Mouse (Mus musculus) testis, postnatal 14 days (tissue): ENCODE data around the gene Zyx.
A peak's percentile ranks its signal among the peaks of the same experiment; 100 is the strongest.

Source experiments
- DNase-seq: peaks from one replicate; pipeline ENCODE4 v3.0.0; 2021; ENCODE audit warnings: low spot score

The Zyx gene

GRCm38 (mm10) chr6:42369870-42370269 is 20.4 kb downstream of the Zyx start:
- DNase-seq: no peak

GRCm38 (mm10) chr6:42370630-42371363 is 21.4 kb downstream of the Zyx start:
- DNase-seq: no peak

DNA sequence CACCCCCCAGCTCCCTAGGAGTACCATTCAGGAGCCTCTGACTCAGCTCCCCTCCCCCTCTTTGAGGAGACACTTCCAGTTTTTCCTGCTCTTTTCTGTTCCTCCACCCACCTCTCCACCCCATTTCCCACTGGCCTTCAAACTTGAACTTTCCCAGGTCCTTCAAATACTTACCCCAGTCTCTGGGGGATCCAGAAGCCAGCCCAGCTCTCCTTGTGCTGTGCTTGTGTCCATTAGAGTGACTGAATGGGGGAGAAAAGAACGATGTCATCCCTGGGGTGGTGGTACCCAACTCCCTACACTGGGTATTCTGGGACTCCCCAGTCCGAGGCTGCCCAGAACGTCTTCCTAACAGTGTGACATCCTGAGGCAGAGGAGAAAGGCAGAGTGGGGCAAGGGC is 22.6 kb downstream of the Zyx start:
- DNase-seq: no peak

GRCm38 (mm10) chr6:42372421-42372815 is 23.0 kb downstream of the Zyx start:
- no peak for DNase-seq

- DNase-seq: no peak
Measured at GRCm38 (mm10) chr6:42372816-42373547, 23.6 kb downstream of the Zyx start, which contains the start of gene Epha1. Gene Epha1, minus strand, starts transcription at chr6:42373268.

GRCm38 (mm10) chr6:42373669-42374430 is 24.4 kb downstream of the Zyx start:
- no peak for DNase-seq

DNA sequence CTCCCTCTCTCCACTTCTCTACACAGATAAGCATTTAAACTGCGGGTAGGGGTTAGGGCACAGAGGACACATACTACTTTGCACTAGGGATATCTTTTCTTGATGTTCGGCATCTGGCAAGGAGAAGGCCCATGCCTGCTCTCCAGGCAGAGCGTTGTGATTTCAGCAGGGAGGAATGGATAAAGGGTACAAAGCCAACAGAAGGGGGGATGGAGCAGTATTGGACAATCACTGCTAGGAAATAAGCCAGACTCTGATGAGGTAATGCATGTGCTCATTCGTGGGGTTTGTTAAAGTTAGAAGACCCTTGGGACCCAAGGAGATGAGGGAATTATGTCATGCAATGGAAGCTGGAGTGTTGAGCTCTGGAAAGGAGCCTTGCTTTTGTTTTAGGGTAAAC is 25.3 kb downstream of the Zyx start:
- no peak for DNase-seq

DNA sequence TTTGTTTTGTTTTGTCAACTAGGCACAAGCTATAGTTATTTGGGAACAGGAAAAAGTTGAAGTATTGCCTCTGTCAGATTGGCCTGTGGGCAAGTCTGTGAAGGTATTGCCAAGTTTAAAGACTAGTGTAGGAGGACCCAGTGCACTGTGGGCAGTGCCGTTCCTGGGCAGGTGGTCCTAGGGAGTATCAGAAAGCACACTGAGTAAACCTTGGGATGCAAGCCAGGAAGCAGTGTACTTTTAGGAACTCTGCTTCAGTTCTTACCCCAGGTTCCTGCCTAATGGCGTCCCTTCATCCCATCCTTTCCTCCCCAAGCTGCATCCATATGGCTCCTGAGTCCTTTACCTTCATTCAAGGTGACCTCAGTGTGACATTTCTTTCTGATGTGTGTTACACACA is 25.7 kb downstream of the Zyx start:
- no peak for DNase-seq

DNA sequence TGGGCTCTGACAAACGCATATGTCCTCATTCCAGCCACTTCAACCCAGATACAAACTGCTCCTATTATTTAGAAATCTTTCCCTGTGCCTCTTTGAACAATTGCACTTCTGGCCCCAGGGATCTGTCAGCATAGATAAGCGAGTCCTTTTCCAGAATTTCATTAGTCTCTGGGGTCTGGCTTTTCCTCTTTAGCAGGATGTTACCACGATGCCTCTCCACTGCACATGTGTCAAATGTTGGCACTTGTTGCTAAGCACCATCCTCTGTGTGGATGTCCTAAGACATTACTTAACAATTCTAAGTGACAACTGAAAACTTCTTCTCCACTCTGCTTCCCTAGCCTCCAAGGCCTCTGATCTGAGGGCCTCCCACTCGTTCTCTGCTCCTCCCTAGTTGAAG is 26.6 kb downstream of the Zyx start:
- no peak for DNase-seq

GRCm38 (mm10) chr6:42376504-42377019 is 27.1 kb downstream of the Zyx start:
- DNase-seq: no peak

DNA sequence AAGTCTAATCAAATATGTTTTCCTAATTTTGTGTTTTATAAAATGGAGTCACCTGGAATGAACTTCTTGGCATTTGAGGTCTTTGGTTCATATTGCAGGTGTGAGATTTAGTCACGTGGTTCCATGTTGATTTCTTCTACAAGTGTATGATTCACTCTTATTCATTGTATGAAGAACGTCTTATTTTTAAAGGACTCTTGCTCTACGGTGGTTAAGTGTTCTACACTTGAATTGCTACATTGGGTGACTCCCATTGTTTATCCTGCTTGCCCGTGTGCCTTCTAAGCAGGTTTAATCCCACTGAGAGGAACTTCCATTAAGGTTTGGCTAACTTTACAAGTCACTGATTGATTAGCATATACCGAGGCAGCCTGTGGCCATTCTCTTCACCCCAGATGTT is 27.9 kb downstream of the Zyx start:
- DNase-seq: no peak

DNA sequence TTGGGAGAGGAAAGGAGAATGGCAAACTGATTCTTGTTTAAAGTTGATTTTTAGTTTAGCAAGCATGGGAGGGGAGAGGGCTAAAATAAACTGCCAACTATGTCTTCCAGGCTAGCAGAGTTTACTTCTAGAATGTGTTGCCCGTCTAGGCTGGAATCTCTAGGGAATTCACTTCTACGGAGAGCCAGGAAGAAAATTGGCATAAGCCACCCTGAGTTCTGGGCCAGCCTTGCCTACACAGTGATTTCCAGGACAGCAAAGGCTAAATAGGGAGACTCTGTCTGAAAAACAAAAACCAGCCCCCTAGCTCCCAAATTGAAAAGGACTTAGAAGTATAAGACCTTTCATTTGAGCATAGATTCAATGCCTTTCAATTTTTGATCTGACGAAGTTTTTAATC is 30.1 kb downstream of the Zyx start:
- DNase-seq: no peak

GRCm38 (mm10) chr6:42380416-42381144 is 31.1 kb downstream of the Zyx start:
- no peak for DNase-seq

GRCm38 (mm10) chr6:42381221-42381620 is 31.8 kb downstream of the Zyx start:
- no peak for DNase-seq

- no peak for DNase-seq
Measured at GRCm38 (mm10) chr6:42381916-42382381, 32.5 kb downstream of the Zyx start.

GRCm38 (mm10) chr6:42383360-42383759 is 33.9 kb downstream of the Zyx start:
- no peak for DNase-seq

GRCm38 (mm10) chr6:42385635-42386034 is 36.2 kb downstream of the Zyx start:
- no peak for DNase-seq

- DNase-seq: no peak
Measured at GRCm38 (mm10) chr6:42391796-42392330, 42.4 kb downstream of the Zyx start.

- peak; percentile 75 for DNase-seq
Measured at GRCm38 (mm10) chr6:42395960-42396809, 46.8 kb downstream of the Zyx start.

DNA sequence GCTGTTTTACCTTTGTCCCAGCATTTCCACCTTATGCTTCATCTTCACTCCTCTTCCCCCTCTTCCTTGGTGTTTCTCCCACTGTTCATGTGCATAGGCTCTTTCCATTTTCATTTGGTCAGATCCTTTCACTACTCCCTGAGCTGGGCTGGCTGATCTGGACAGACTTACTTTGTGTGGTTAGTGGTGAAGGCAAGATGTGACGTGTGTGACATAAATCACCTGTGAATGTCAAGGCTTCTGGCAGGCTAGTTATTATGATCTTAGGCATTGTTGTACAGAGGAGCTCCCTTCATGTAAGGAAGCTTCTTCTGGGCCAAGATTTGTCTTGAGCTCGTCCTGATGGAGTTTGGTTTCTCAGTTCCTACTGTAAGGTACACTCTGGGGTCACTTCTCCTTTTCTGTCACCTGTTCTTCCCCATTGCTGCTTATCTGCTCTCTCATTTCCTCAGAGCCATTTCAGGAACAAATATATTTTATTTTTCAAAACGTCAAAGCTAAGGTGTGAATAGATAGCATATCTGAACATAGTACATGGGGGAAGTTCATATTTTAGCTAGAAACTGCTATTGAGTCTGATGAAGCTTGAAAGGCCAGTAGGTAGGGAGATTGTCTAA is 47.7 kb downstream of the Zyx start:
- DNase-seq: no peak
